Mouse (Mus musculus) right cerebral cortex, adult 18-20 months (tissue): ENCODE data around the gene Ghr.

Source experiments
- DNase-seq: peaks from one replicate; pipeline ENCODE4 v3.0.0; 2022; ENCODE audit warnings: mixed read lengths

Gene Ghr

DNA sequence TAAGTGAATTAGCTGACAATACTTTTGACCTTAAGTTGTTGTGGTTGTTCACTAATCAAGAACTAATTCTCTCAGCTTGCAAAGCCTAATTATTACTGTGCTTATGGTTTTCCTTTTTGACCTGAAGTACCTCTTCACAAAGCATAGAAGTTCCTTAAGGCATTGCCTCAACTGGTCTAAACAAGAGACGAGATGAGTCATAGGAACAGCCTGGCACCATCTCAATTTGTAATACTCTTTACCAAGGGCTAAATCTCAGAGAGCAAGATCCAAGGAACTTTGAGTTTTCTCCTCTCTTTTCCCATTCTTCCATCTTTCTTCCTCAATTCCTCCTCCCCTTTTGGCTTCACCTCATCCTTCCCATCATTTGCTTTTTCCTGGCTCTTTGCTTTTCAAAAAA is 69.3 kb downstream of the Ghr start:
- no peak for DNase-seq

DNA sequence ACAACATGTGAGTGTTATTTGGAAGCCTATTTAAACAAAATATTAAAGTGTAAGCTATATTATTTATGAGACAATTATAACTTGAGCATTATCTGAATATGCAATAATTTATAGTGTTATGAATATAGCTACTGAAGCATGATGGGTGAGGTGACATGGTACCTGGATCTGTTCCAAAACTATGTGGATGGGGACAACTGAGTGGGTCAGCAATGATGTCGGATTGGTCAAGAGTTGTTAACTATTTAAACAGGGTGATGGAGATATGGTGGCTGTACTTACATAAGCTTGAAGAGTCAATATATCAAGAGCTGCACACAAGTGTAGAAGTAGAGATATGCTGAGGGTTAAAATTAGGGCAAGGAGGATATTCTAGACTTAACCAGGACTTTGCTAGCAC is 70.9 kb downstream of the Ghr start:
- DNase-seq: no peak

DNA sequence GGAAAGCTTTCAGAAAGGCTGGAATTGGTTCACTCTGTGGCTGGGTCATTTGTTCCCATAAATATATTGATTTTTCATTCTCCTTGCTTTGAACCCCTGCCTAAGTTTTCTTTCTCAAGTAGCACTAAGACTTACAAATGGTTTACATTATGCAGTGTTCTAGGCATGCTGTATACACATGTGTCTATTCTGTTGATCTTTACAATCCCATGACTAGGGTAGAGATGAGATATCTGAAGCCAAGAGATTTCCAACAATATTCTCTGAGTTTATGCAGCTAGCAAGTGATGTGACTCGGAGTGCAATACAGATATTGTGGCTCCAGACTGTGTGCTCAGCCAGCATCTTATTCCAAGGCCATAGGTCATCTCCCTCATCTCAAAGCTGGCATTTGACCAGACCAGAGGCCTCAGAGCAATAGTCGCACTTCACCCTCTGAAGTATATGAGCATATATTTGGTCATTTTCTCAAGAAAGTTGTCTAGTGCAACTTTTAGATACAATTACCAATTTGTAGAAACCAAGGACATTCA is 71.6 kb downstream of the Ghr start:
- DNase-seq: no peak

DNA sequence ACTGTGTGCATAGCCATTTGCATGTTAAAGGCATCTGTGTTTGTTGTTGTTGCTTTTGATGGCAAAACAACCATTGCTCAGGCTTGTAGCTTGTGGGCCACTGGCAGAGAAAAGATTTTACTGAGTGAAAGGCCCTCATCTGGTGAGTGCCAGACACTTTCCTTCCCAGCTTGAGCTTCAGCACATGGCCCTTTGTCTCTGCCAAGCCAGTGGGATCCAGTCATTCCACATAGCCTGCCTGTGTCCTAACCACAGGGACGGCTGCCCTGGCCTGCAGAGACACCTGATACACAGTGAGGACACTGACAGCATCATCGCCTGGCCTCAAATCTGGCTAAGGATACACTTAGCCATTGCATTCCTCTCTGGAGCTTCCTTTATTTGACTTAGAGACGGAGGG is 74.2 kb downstream of the Ghr start:
- DNase-seq: no peak

DNA sequence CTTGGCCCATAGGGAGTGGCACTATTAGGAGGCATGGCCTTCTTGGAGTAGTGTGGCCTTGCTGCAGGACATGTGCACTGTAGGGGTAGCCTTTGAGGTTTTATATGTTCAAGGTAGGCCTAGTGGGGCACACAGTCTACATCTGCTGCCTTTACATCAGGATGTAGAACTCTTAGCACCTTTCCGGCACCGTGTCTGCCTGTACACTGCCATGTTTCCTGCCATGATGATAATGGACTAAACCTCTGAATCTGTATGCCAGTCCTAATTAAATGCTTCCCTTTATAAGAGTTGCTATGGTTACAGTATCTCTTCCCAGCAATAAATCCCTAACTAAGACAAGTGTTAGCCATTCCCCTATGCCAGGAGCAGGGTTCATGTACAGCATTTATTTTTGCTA is 76.0 kb downstream of the Ghr start:
- DNase-seq: no peak

DNA sequence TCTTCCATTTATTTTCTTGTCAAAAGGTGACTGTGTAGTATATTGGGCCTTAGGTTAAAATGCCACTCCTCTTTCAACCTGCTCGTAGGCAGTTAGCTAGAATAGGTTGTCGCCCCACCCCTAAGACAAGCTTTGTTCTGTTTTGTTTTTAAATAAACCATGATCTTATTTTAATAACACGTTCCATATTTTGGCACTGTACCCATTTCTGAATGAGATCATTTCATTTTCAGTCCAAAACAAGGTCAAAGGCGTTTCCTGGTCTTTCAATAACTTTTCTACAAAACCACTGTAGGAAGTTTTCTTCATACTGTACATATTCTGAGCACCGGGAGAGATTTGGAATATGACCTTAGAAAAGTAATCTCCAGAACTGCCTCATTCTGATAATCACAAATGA is 78.6 kb downstream of the Ghr start:
- DNase-seq: no peak

DNA sequence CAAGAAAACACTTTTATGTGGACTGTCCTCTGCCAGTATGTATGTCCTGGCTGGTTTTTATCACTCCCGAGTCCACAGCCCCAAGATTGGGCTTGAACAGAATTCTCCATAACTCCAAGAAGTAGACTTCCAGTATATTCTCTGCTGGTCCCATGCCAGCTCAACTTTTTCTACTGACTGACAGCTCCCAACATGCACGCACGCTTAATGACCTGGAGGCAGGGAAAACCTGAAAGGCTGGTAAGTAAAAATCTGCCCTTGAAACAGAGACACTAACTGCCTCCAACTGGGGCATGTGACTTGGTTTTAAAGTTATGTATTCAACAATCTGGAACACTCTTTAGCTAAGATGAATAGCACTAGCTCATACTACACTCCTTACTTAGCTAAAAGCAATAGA is 81.6 kb downstream of the Ghr start:
- no peak for DNase-seq

DNA sequence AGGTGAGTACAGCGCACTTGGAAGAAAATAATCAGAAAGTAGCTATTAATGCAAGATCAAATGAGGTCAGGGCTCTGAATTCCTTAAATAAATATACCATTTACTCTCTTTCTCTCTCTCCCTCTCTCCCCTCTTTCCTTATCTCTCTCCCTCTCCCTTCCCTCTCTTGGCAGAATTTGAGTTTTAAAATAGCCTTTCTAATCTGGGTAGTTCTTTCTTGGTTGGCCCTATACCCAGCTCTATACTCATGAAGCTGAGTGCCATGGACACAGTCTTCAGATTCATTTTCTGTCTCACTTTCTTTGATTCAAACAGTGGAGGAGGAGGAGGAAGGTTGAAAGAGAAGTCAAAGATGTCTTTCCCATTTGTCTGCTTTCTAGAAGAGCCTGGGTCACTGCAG is 84.3 kb downstream of the Ghr start:
- DNase-seq: no peak

DNA sequence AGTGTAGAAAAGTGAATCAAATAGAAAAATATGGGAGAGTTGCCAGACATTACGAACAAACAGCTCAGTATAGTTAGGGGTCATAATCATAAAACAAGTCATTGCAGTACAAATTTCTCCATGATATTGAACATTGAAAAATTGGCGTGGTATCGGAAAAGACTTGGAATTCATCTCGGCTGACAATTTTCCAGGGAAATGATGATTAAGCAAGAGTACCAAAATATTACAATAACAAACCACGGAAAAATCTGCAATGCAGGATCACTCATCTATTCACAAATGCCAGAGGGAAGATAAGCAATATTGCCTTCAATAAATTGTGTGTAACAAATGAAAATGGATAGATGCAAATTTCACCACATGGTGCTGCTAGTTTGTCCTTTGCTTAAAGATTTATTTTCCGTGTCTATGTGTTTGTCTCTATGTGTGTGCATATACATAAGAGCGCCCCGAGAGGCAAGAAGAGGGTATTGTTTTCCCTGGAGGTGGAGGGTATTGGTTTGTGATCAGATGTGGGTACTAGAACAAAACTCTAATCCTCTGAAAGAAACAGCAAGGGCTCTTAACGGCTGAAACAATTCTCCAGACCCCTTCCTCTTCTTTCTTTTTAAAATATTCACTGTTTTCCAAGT is 85.2 kb downstream of the Ghr start:
- DNase-seq: no peak

DNA sequence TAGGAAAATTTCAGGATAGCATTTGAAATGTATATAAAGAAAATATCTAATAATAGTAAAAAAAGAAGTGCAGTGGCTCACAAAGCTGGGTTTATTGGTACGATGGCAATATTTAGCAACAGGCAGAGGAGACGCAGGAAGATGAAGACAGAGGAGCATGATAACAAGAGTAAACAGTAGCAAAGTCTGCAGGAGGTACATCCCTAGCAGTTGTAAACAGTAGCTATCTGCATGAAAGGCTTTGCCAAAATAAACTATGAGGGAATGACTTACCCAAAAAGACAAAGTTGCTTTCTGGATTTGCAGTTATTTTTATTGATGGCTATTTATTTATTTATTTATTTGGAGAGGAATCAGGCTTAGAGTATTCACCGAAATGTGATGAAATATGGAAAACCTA is 92.4 kb downstream of the Ghr start:
- DNase-seq: no peak

DNA sequence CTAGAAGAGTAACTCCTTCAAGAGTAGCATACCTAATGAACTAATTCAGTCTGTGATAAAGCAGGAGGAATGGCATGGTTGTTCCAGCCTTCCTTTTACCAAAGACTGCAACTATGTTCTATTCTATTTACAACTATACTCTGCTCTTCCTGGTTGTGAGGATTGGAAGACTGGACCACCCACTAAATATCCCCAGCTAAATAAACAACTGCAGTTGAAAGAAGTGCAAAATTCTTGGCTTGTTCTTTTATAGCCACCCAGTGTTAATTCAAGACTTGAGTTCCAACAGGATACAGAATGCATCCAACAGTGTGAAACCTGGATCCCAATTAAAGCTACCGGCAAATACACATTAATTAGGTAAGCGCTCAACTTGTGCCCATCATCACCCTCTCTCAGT is 93.3 kb downstream of the Ghr start:
- no peak for DNase-seq

DNA sequence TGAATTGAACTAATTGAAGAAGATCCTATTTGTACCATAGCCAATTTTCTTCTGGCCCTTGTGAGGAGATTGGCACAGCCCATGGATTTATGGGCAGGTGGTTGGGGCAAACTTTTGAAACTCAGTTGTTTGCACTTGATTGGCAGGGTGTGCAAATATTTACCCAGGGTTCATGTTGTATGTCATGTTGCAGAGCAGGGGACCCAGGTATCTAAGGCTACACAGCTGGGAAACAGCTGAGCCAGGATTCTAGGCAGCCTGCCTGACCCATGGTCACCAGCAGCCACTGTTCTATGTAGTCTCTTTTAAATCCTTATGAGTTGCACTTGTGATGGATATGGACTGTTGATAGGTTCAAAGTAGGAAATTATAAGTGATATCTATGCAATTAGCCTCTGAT is 94.1 kb downstream of the Ghr start:
- no peak for DNase-seq

DNA sequence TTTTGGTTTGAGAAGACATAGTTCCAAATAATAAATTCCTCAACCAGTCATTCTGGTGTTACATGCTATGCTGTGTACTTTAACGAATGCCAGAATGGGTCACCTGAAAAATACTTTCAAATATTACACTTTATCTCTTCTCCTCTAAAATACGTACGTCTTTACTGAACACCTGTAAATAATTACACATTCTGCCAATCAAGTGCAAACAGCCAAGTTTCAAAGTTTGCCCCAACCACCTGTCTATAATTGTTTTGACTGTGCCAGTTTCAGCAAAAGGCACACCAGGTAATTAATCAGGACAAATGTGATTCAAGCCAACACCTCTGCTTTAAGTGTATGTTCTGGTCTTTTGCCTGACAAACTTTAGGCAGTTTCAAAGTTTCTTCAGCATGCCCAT is 94.7 kb downstream of the Ghr start:
- DNase-seq: no peak

DNA sequence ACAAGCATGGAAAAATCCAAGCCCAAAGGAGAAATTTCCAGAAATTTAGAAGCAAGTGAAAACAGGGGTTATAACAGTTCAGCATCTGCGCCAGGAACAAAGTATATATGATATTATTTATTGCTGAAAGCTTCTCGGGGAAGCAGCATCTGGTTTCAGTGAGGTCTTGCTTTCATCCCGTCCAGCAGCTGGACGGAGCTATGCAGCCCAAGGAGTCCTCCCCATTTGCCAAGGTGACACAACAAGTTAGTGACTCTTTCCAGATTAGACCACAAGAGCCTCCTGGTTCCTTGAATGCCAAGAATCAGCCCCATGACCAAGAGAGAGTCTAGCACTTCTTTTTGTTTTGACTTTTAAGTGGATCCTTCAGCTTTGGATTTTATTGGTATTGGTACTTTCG is 96.6 kb downstream of the Ghr start:
- DNase-seq: no peak

DNA sequence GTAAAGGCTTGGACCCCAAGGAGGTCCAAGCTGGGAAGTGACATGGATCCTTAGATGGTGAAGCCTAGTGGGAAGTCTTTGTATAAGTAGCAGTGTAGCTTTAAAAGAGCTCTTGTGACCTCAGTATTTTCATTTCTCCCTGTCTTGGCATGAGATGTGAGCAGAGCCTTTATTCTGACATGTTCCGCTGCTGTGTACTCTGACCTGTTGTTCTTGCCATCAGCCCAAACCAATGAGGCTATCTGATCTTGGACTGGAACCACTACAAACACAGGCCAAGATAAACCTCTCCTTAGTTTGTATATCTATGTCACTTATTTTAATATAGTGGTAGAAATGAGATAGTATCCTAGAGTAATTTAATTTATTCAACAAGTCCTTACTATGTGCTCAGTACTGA is 97.9 kb downstream of the Ghr start:
- no peak for DNase-seq

DNA sequence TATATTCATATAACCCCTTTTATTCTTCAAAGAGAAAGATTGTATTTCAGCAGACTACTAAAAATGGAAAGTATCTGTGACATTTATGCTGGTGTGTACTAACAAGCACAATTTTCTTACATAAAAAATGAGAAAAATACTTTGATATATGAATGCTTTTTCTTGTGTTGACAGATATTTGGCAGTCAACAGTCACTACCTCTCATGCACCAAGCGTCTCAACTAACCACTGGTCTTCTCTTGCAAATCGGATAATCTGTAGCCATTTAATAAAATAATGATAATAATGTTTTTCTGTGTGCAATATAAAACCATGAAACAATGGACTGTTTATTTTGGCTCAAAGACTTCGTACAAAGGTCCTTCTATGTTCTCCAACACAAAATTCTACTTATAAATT is 99.8 kb downstream of the Ghr start:
- DNase-seq: no peak

DNA sequence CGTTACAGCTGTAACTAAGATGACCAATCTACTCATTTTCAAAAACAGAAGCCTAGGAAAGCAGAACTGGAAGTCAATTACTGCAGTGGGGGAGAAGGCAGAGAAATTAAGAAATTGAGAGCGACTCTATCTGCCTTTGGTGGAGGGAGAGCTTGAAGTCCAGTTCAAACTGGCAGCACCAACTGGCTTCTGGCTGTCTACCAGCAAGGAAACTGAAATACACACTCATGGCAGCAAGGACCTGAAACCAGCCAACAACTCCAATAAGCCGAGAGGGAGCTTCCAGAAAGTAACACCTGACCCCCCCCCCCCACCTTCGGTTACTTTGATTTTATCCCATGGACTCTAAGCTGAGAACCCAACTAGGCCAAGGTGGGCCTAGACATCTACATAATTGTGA is 114.1 kb downstream of the Ghr start:
- DNase-seq: no peak

DNA sequence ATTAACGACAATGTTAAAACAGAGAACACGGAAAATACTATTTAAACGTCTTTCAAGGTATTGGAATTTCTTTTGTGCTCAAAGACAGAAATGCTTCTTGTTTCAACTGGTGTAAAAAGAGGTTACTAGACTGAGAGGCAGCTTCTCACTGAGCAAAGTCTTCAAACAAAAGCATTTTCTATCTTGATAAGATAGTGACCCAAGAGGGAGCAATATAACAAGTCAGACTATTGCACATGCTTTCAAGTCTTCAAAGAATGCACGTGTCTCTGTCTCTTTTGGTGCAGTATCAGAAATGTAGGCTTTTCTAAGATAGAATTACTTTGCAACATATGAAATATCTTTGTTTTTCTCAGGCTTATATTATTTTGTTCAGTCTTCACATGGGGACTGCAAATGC is 116.7 kb downstream of the Ghr start:
- DNase-seq: no peak

DNA sequence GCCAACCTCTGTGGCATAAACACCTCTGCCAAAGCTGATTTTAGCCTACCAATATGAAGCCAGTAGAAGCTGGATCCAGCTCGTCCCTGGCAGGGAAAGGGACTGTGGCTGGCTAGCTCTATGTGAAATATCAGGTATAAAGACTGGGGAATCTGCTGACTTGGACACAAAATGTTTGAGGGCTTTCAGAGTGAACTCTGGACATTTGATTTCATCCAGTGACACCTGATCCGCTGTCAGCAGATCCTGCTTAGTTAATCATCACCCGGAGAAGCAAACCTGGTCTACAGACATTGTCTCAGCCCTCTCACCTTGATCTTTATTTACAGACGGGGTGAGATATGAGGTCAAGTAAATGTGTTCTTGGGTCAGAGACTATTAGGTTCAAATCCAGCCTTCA is 118.5 kb downstream of the Ghr start:
- no peak for DNase-seq

DNA sequence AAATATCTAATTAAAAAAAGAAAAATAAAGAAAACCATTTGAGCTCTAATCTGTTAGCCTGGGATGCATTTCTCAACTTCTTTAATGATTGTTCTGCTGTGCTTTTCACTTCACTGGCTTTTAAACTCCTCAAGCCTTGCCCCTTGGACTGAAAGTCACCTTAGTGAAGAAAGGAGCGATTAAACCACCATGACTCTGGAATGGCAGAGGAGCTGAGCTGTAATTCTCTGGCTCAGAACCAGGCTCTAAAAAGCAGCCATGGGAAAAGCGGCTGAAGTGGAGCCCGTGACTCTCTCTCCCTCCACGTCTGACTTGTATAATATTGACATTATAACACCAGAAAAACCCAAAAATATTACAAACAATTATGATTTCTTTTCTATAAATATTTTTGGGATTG is 126.7 kb downstream of the Ghr start:
- no peak for DNase-seq

DNA sequence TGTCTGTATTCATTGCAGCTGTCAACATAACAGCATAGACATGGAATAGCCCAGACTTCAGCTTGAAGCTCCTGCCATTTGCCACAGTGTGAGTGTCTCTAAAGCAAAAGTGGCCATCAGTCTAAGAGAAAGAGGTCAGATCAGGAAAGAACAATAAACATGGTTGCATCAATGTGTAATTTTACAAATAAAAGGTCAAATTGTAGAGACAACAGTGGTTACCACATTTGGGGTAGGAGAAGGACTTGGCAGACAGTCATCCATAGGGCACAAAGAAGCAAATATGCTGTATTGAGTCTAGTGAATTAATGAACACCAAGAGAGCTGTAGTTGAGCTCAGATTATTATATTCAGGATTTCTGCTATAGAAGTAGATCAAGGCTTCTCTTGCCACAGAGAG is 127.7 kb downstream of the Ghr start:
- DNase-seq: no peak

DNA sequence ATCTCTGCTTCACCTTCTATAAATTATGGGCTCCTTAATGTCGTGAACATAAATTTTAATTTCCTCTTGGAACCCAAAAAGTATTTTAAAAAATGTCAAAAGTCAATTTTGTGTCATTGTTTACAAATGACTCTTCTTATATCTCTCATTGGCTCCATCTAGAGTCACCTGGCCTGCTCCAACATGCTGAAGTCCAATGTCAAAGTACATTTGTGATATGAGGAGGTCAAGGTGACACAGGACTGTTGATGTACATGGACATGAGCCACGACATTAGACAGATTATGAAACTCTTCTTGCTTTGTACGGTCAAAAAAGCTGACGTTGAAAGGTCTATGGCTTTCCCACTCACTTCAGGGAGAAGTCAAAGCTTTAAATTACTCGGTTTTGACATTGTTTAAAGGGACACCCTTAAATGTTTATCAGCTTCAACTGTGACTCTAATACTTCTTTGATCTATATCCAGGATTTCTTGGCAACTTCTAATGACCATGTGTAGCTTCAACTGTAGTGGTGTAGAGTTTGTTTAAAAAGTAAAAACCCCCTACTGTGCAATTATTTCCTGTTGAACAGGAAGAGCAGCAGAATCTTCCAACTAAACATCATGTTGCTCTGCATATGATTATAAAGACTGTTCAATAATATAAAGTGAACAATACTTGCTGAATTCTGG is 131.1 kb downstream of the Ghr start:
- DNase-seq: no peak

DNA sequence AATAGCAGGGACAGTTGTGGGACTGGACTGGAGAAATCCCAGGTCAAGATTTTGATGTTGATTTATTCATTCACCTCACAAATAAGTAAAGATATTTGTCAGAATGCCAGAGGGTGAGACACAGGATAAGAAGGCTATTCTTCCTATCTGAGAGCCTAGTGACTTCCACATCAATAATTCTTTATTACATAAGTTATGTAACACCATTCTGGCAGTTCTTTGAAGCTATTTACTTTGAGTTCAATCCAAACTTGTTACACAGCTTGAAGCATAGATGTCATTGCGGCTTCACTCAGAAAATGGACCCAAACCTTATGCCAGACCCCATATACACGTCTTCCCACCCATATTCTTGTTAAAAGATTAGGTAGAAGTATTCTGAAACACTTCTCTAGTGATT is 133.7 kb downstream of the Ghr start:
- no peak for DNase-seq

DNA sequence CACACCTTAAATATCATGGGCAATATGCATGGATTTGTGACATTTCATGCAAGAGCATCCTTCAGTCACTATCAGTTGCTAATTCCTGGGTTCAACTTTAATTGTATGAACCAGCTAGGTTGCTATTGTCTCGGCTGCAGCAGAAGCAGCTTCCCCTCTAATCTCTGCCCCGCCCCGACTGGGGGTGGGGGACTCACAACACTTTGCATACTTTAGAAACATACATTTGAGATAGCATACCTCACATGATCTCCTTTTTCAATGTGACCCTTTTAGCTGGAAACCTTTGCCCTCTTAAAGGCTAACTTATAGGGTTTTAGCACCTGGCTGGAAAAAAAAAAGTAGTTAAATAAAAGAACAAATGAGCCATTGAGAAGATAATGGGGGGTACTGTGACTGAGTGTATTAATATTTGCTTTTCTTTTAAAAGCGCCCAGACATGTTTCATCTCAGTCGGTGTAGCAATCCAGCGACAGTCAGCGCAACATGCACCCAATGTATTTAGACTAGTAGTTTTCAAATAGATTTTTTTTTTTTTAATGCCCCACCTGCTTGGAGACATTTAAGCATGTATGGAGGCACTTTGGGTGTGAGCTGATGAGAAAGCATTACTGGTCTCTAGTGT is 137.9 kb downstream of the Ghr start:
- DNase-seq: no peak
